Mouse (Mus musculus): Measurements from ENCODE around the gene Pmfbp1.

- TF ChIP-seq GATA1 (IDR thresholded peaks at IDR 0.05; ENCODE audit: borderline replicate concordance, low read length): no peak
- TF ChIP-seq FLI1 (IDR thresholded peaks at IDR 0.05; ENCODE audit: low read length): no peak
Observed at GRCm38 (mm10) chr8:109585652-109586051, 91.8 kb downstream of the Pmfbp1 start.

Data from megakaryocyte, embryonic 14.5 days (primary cell).